18 mouse cellular contexts compared by ENCODE assay signal in genomic region chr6:96244320-96244719, GRCm38 (mm10).
DNase-seq lines count a peak whose midpoint lies in the region; ATAC-seq and TF ChIP-seq lines count a peak whose summit lies in the region.
"Had no signal": no experiment of that assay in that cellular context is flagged by ENCODE, and none has a peak within 500 bp of the region (broad histone marks: within the 10 kb centered on the region; RNA-seq: fewer than 3 reads in every experiment).

No protein-coding gene starts in this region.

- H3K9ac ChIP-seq in intestine, embryonic 15.5 days = no peak overlapping the region
- H3K9ac ChIP-seq: limb, embryonic 15.5 days; neural tube, embryonic 15.5 days had no signal

- TF ChIP-seq CTCF in left cerebral cortex, adult 2 months (IDR thresholded peaks at IDR 0.05) = no peak

- no peak overlapping the region for H3K4me3 ChIP-seq in left cerebral cortex, adult 2 months
- no peak overlapping the region for H3K4me3 ChIP-seq in intestine, embryonic 15.5 days (replicated peaks)
- H3K4me3 ChIP-seq: heart, embryonic 10.5 days; limb, embryonic 15.5 days; midbrain, embryonic 10.5 days; neural tube, embryonic 15.5 days had no signal

- H3K4me1 ChIP-seq in intestine, embryonic 15.5 days (replicated peaks) = no peaks in the 10 kb centered on the region
- H3K4me1 ChIP-seq: heart, embryonic 10.5 days; limb, embryonic 15.5 days; midbrain, embryonic 10.5 days; neural tube, embryonic 15.5 days had no signal

- intact Hi-C loops in left cerebral cortex, adult 2 months (cut with DNase I) = loop anchor here (1.0 kb wide), 3 partner anchors 105 to 146 kb away; no protein-coding TSS in a partner anchor

- 83% methylated on average over 3 of the region's 3 CpGs for WGBS in intestine, embryonic 15.5 days

- peak; percentile 95 for ATAC-seq in frontal cortex, adult (ENCODE audit: low TSS enrichment)
- no peak for ATAC-seq in intestine, embryonic 15.5 days
- ATAC-seq: activated CD4-positive, CD25-positive, alpha-beta regulatory T cell, adult 4 months; CD4-positive, CD25-positive, alpha-beta regulatory T cell, adult 4 months had no signal

- DNase-seq in layer of hippocampus, adult 11-12 months (ENCODE audit: low spot score) = peak; percentile 73
- DNase-seq in left cerebral cortex, adult 2 months (ENCODE audit: extremely low spot score in 1 of 2, low spot score in 2 of 2) = peak; percentile 55 to 63
- DNase-seq in right cerebral cortex, postnatal 14 days = peak; percentile 21
- DNase-seq in adrenal gland, postnatal 36 days = no peak
- no peak for DNase-seq in c-Kit-positive CD71-positive TER-119-positive erythroid progenitor cells, embryonic 14.5 days (ENCODE audit: low spot score)
- DNase-seq: cerebellum, adult 9-11 months; embryo, embryonic 11 days; kidney, postnatal 25 days; lung, adult 2 months; thymus, postnatal 14 days had no signal

- no peaks in the 10 kb centered on the region for H3K27me3 ChIP-seq in intestine, embryonic 15.5 days (replicated peaks)
- H3K27me3 ChIP-seq: limb, embryonic 15.5 days; neural tube, embryonic 15.5 days had no signal

- no peak overlapping the region for H3K27ac ChIP-seq in left cerebral cortex, adult 2 months
- H3K27ac ChIP-seq in intestine, embryonic 15.5 days = no peak overlapping the region
- H3K27ac ChIP-seq: heart, embryonic 10.5 days; limb, embryonic 15.5 days; midbrain, embryonic 10.5 days; neural tube, embryonic 15.5 days had no signal

- H3K36me3 ChIP-seq in intestine, embryonic 15.5 days = no peaks in the 10 kb centered on the region
- H3K36me3 ChIP-seq: heart, embryonic 10.5 days; limb, embryonic 15.5 days; midbrain, embryonic 10.5 days; neural tube, embryonic 15.5 days had no signal

- no peaks in the 10 kb centered on the region for H3K9me3 ChIP-seq in intestine, embryonic 15.5 days
- H3K9me3 ChIP-seq: heart, embryonic 10.5 days; limb, embryonic 15.5 days; midbrain, embryonic 10.5 days; neural tube, embryonic 15.5 days had no signal

- H3K4me2 ChIP-seq in intestine, embryonic 15.5 days (replicated peaks) = no peak overlapping the region
- H3K4me2 ChIP-seq: limb, embryonic 15.5 days; neural tube, embryonic 15.5 days had no signal

Comparison
In these comparisons a context has a peak if more than half of its experiments do, and no peak if none do; other contexts are left out.
1. DNase-seq: peak in layer of hippocampus, adult 11-12 months (single experiment), left cerebral cortex, adult 2 months (2 of 2) and right cerebral cortex, postnatal 14 days (single experiment); none in adrenal gland, postnatal 36 days (0 of 2) and c-Kit-positive CD71-positive TER-119-positive erythroid progenitor cells, embryonic 14.5 days (single experiment).